Mouse (Mus musculus): ENCODE data around the gene Ugt1a9.

GRCm38 (mm10) chr1:88226670-88227379 is 156.2 kb downstream of the Ugt1a9 start, which contains the start of gene Mroh2a:
- no peak for TF ChIP-seq CTCF (IDR thresholded peaks at IDR 0.05; ENCODE audit: low read depth)
- TF ChIP-seq EP300 (IDR thresholded peaks at IDR 0.05; ENCODE audit: low read depth), result no peak
